Mouse (Mus musculus) left cerebral cortex, postnatal 36 days (tissue): ENCODE measurements around the gene Inpp1. TPM values are rescaled to one million over a fixed set of nuclear protein-coding genes. Genes with fewer than 3 reads are reported as not detected.
A peak's percentile ranks its signal among the peaks of the same experiment; 100 is the strongest.

Experiments
- DNase-seq, 2 experiments: peaks; one replicate each; pipeline ENCODE4 v3.0.0; 2021 to 2022; ENCODE audit warnings: low spot score in 2 of 2, mixed read lengths in 1 of 2
- intact Hi-C: fragments of 180-260 bp; cut with DNase I; formaldehyde crosslinking; loops from one replicate; pipeline ENCODE4 v1.15.1; 2025
- total RNA-seq, 2 experiments: library from RNA; stranded (reverse); gene quantifications; 2 replicates each; pipeline ENCODE4 v1.2.3; 2021

The Inpp1 gene
- total RNA-seq, 2 experiments from 2014 or later: 34.9 to 37.3 TPM

DNA sequence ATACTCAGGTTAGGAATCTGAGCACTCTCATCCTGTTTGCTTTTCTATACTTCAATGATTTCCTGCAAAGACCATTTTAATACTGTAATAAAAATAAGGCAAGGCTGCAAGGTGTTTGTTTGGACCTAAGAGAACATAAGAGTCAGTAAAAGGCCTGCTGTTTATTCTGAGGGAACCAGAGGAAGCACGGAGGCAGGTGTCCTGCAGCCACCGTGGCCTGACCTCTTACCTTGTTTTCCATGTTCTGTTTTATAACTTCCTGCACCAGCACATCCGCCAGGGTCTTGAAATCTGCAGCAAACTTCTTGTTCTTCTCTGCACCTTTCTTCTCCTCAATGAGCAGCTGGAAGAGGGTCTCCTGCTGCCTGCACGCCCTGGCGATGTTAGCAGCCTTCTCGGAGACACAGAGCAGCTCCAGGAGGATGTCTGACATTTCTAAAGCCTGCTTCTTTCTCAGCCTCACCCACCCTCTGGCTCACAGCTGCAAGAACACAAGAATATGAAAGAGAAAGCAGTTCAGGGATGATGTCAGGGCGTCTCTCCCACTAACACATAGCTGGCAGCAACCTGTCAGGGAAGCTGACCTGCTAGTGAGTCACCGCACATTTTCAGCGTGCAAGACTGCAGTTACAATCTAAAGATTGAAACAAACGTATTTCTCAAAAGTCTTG lies 18.3 kb downstream of the Inpp1 start:
- peak; percentile 53 to 55 for DNase-seq
- intact Hi-C loops: loop anchor here (5.0 kb wide), 1 partner anchor 48 kb away; no protein-coding TSS in a partner anchor

DNA sequence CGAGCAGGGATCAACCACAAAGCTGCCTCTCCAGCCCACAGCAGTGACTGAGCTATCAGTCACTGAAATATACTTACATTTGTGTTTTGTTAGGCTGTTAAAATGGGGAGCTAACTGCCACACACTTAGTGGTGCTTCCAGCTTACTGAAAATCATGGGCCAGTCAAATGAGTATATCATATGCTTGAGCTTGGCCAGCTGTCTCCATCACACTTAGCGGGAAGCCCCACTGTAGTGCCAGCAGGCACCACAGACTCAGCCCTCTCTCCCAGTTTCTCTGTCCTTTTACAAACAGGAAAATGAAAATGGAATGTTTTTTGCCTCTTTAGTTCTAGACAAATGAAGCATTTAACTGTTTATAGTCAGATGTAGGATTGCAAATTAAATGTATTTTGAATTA lies 21.6 kb downstream of the Inpp1 start:
- intact Hi-C loops: loop anchor here (5.0 kb wide), 1 partner anchor 51 kb away; no protein-coding TSS in a partner anchor
- no peak for DNase-seq

DNA sequence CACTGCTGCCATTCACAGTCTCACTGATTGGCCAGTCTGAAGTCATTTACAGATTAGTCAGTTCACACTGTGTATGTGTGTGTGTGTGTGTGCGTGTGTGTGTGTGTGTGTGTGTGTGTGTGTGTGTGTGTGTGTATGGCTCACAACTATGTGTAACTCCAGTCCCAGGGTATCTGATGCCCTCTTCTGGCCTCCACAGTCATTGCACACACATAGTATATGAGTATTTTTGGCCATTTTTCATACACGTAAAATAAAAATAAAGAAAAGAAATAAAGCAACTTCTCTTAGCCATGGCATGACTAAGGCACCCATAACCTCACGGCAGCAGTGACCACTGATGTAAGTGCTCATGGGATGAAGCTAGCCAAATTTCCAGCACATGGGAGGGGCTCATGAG lies 23.8 kb downstream of the Inpp1 start:
- intact Hi-C loops: no loop called here

DNA sequence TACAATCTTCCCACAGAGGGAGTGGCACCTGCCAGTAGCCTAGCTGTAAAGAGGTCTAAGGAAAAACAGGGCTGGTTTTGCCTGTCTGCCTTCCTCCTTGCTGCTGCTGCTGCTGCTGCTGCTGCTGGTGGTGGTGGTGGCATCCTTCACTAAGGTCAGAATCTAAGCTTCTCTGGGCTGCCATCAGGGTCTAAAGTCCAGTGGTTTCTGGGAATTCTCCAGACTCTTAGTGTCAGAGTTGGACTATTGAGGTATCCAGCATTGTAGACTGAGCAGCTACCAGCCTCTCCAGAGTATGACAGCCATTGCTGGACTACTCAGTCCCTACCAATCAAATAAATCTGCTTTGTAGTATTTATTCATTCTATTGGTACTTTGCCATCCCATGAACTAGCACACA lies 24.8 kb downstream of the Inpp1 start:
- DNase-seq: no peak

More for the DNA sequence above, 23.8 kb downstream of the Inpp1 start:
- DNase-seq: no peak

DNA sequence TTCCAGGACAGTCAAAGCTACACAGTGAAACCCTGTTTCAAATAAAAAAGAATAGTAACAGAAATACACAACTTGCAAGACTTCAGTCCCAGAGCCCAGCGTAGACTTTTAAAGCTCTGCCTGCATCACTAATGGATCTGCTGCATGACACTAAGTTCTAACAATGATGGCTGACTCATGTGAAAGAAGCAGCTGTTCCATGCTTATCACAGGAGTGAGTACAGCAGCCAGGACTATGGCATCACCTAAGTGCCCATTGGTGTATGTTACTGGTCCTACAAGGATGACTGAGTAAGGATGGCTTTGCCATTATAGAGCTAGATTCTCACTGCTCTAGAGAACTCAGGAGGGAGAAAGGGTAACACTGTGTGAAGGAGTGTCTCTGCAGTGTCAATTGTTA lies 30.2 kb downstream of the Inpp1 start:
- no peak for DNase-seq
- intact Hi-C loops: no loop called here

More for the DNA sequence above, 24.8 kb downstream of the Inpp1 start:
- intact Hi-C loops: no loop called here

DNA sequence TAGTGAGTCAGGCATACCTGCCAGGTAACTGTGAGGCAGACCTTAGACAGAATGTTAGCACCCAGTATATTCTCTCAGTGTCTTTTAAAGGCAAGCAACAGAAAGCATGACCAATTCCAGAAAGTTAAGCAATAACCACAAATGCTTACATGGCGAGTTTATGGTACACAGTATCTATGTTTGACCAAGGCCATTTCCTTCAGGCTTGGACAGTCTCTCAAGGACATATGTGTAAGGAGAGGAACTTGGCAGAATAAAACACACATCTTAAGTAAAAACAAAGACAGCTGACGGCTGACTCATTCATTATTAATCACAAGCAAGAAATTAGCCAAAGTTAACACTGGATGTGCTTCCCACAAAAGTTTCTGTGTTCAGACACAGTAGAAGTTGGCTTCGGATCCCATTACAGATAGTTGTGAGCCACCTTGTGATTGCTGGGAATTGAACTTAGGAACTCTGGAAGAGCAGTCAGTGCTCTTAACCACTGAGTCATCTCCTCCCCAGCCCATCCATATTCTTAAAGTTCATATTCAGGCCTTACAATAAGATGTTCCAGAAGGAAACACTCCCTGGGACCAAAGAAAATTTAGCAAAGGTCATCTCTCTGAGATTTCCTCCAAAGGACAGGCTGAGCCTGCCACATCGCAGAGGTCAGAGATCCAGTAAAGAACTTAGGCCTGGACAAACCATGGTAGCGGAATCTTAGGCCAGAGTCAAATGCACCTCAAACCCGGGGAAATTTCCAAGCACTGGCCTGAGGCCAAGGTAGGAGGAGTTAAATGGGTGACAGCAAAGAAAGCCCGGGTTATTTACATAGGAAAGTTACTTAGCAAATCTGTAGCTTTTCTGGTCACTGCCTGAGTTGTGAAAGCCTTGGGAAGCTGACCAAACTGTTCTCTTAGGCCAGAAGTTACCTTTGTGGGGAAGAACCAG lies 52.0 kb downstream of the Inpp1 start:
- DNase-seq: no peak
- intact Hi-C loops: no loop called here

DNA sequence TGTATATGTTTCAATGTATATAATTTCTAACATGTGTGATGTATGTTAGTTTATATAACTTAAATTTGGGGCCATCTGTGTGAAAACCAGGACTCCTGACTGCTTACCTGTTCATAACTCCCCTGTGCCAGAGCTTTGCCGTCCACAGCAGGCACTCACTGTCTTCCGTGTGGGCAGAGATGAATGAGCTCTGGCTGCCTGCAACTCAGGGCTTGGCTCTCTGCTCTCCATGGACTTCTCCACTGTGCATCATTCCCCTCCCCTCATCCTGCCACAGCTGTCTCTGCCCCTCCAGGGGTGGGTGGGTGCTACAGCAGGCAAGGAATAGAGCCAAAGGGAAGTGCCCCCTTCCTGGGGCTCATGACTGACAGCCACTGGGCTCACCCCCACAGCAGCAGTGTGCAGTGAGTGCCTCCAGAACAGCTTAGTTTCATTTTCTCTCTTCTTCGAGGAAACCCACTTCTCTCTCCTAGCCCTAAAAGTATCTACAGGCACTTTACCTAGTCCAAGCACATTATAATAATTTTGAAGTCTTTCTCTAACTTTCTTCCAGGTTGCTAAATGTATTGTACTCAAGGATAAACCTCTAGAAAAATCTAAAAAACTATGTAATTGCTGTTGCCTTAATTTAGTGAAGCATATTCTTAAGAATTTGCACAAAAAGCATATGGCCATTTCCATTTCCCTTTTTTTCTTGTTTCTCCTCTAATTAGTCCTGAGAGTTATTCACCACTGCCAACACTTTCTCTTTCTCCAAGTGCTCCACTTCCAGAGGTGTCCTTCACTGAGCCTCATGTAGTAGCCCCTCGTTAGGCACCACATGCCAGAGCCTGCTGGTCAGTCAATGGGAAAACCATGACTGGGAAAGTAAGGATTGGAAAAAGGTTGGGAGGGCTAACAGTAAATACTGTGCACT lies 53.3 kb downstream of the Inpp1 start:
- DNase-seq: no peak
- intact Hi-C loops: no loop called here

DNA sequence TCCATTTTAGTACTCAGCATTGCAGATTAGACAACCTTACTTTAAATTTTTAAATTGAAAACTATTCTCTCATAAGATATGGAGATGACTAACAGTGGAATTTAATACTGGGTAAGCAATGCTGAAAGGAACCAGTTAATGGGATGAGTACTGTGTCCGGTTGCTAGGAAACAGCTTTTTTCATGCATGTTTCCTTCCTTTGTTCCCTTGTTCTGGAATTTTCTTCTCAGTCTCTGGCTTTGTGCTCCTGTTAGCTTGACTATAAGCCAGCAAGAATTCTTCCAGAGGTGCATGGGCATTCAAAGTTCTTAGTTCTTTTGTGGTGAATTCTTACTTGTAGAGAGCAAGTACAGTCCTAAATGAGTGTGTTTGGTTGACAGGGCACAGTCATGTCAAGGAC lies 59.3 kb downstream of the Inpp1 start:
- intact Hi-C loops: no loop called here
- DNase-seq: no peak

DNA sequence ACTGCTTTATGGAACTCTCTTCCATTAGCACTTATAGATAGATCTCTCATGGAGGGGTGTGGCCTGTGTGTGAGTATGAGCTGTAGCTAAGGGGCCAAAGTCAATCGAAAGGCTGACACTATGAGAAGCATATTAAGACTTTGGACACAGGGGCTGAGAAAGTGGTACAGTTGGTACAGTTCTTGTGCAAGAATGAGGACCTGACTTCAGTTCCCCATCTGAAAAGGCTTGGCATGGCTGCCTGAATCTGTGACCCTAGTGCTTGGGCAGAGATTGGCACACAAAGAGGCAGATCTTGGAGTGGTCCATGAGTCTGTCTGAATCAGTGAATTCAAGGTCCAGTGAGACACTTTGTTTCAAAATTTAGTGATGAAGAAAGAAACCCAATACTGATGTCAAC lies 63.2 kb downstream of the Inpp1 start:
- DNase-seq: no peak
- intact Hi-C loops: no loop called here

DNA sequence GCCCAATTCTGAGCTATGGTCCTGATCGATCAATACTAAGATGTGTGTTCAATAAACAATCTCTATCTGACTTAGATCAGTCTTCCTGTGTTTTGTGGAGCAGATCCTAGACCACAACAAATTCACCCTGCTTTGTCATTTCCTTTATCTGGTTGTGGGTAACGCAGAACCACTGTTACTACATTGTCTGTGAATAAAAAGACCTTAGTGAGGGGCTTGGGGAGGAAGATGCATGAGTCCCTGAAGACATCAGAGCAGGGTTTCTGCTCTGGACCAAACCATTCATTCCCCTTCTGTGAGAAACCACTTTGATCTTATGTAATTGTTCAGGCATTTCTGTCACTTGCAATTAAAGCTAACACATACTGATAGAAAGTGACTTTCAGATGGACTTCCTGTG lies 63.7 kb downstream of the Inpp1 start:
- no peak for DNase-seq
- intact Hi-C loops: no loop called here

DNA sequence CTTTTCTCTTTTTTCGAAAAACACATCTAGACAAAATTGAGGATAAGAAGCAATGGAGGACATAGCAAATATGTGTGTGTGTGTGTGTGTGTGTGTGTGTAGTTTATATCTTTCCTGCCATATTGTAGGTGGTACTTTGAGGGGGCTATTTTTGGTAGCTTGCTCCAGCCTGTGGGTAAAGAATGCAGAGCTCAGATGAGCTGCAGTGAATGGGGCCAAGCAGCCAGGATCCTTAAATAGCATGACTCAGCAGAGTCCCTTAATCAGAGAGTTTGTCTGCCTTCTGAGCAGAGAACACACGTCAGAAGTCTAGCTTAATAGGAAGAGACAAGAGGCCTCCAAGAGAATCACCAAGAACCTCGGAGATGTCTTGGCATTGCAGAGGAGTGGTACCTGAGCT lies 64.8 kb downstream of the Inpp1 start:
- DNase-seq: no peak
- intact Hi-C loops: no loop called here

DNA sequence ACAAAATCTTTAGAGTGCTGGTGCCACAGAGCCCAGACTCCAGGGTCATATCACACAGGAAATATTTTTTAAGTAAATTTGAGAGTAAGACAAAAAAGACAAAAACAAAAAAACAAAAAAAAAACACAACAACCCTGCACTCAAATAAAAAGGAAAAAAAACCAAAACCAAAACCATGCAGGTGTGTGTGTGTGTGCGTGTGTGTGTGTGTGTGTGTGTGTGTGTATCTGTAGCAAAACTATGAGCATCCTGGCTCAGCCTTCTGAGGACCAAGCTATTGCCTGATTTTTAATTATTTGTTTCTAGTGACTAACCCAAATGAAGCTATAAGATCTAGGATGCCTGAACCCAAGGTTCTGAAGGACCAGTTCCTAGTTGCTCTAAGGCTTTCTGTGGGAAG lies 65.9 kb downstream of the Inpp1 start:
- DNase-seq: no peak
- intact Hi-C loops: no loop called here

DNA sequence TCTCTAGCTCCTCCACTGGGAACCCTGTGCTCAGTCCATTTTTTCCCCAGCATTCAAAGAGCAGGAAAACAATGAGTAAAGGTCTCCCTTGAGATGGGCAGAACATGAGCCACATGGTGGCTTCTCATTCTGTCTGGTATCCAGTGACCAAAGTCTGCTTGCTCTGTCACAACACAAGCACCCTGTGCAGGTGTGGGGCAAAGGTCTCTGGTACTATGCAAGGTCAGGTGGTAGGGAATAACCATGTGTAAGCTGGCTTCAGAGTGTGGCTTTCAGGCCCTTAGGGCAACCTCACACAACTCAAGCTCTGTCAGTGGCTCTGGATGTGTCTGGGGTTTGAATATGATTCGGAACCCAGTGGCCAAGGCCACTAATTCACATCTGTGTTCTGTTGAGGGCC lies 67.5 kb downstream of the Inpp1 start:
- intact Hi-C loops: loop anchor here (5.0 kb wide), 1 partner anchor 453 kb away; no protein-coding TSS in a partner anchor

DNA sequence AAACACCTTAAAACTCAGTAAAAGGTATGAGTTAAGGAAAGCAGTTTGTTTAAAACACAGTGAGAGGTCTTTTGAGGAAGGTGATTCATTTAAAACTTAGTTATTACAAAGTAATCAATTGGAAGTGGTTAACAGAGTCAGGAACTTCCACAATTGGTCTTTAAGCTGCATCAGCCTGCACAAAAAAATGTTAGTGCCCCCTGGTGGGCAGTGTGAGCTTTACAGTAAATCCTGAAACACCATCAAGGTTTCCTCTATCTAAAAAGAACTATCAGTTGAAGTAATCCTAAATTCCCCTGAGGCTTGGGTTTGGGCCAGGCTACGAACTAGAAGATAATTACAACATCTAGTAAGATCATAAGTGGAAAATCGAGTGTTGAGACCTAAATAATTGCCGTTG lies 69.2 kb downstream of the Inpp1 start:
- intact Hi-C loops: loop anchor here (1.0 to 5.0 kb wide), 3 partner anchors 100 to 451 kb away; no protein-coding TSS in a partner anchor
- peak; percentile 50 to 68 for DNase-seq

More for the DNA sequence above, 67.5 kb downstream of the Inpp1 start:
- no peak for DNase-seq

DNA sequence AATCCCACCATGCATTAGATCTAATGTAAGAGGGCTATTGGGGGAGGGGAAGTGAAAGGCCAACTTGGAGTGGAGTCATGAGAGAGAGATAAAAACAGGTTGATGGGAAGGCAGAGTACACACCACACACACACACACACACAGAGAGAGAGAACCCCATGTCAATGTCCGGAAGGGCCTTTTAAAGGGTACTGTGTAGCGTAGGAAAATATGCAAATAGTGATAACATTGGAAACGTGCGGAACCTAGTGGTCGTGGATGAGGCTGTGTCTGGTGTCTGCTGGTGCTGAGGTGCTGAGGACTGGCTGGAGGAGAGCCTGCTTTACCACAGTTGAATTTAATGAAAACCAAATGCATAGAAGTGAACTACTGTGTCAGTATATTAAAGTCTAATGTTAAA lies 74.9 kb downstream of the Inpp1 start:
- intact Hi-C loops: no loop called here
- no peak for DNase-seq

Other genes starting within 250 kb of the Inpp1 start
- 1 to 10 TPM; 3.3 to 5.3 TPM for gene Nemp2, start 187.0 kb downstream of the Inpp1 start, total RNA-seq
- 10 to 100 TPM; 76.9 to 80.1 TPM for gene Mfsd6, start 90.2 kb downstream of the Inpp1 start, total RNA-seq
- gene Hibch, start 27.2 kb upstream of the Inpp1 start, total RNA-seq: 10 to 100 TPM; 15.3 to 15.7 TPM
- 10 to 100 TPM; 12.4 to 17.8 TPM for gene 1700019D03Rik, start 202.5 kb upstream of the Inpp1 start, total RNA-seq
- gene Mstn, start 244.0 kb upstream of the Inpp1 start, total RNA-seq: under 1 TPM; 0.57 to 0.97 TPM